Mouse (Mus musculus): ENCODE results near the gene Gch1. TPM values are rescaled to one million over a fixed set of nuclear protein-coding genes. Genes with fewer than 3 reads are reported as not detected.

Gene Gch1
- polyA plus RNA-seq, 1 experiment, result 15.5 TPM

GRCm38 (mm10) chr14:47160051-47160640 is 29.1 kb downstream of the Gch1 start:
- H3K4me3 ChIP-seq (ENCODE audit: control insufficient read depth, insufficient read depth, low read length), result no peak overlapping the region
- peaks cover 5% of the 10 kb centered on the region for H3K4me1 ChIP-seq (replicated peaks; ENCODE audit: control insufficient read depth, insufficient read depth, low read length)
- WGBS, result 99% methylated on average over 2 of the region's 2 CpGs
- peaks cover 7% of the 10 kb centered on the region; the same call in 1 of the 2 replicates for H3K36me3 ChIP-seq (ENCODE audit: control insufficient read depth, insufficient read depth, low read length)
- no peak for DNase-seq
- TF ChIP-seq CTCF (IDR thresholded peaks at IDR 0.05; ENCODE audit: borderline replicate concordance, control insufficient read depth, extremely low read depth, insufficient read depth, low read length, poor library complexity), result no peak
- H3K27me3 ChIP-seq (ENCODE audit: control insufficient read depth, insufficient read depth, low read length), result no peaks in the 10 kb centered on the region
- no peak overlapping the region for H3K27ac ChIP-seq (ENCODE audit: control insufficient read depth, insufficient read depth, low read length)

GRCm38 (mm10) chr14:47154303-47154702 is 34.9 kb downstream of the Gch1 start:
- H3K4me3 ChIP-seq (ENCODE audit: control insufficient read depth, insufficient read depth, low read length), result no peak overlapping the region
- no peaks in the 10 kb centered on the region for H3K4me1 ChIP-seq (replicated peaks; ENCODE audit: control insufficient read depth, insufficient read depth, low read length)
- peaks cover 7% of the 10 kb centered on the region; the same call in 1 of the 2 replicates for H3K36me3 ChIP-seq (ENCODE audit: control insufficient read depth, insufficient read depth, low read length)
- no peak for DNase-seq
- no peak overlapping the region for H3K27ac ChIP-seq (ENCODE audit: control insufficient read depth, insufficient read depth, low read length)
- no peaks in the 10 kb centered on the region for H3K27me3 ChIP-seq (ENCODE audit: control insufficient read depth, insufficient read depth, low read length)
- TF ChIP-seq POLR2A (IDR thresholded peaks at IDR 0.05; ENCODE audit: control insufficient read depth, extremely low read depth, insufficient read depth, low read length, poor library complexity) (no peak), CTCF (IDR thresholded peaks at IDR 0.05; ENCODE audit: borderline replicate concordance, control insufficient read depth, extremely low read depth, insufficient read depth, low read length, poor library complexity) (no peak)
- 95% methylated on average over 3 of the region's 3 CpGs for WGBS

DNA sequence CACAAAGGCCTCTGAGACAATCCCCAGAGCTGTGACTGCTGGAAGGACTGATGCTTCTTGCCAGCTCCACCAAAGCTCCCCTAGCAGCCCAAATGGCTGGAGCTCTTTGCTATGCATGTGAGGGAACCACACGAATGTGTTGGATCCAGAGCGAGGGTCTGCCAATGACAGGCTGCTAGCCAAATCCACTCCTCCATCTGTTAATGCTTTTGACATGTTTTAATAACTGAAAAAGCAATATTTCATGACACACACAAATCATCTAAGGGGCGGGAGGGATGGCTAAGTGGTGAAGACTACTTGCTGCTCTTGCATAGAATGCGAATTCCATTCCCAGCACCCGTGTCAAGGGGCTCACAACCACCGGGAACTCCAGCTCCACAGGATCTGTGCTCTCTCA is 37.9 kb downstream of the Gch1 start:
- no peaks in the 10 kb centered on the region; the same call in 1 of the 2 replicates for H3K36me3 ChIP-seq (ENCODE audit: control insufficient read depth, insufficient read depth, low read length)
- TF ChIP-seq CTCF (IDR thresholded peaks at IDR 0.05; ENCODE audit: borderline replicate concordance, control insufficient read depth, extremely low read depth, insufficient read depth, low read length, poor library complexity), result no peak
- no peak overlapping the region for H3K4me3 ChIP-seq (ENCODE audit: control insufficient read depth, insufficient read depth, low read length)
- no peak for DNase-seq
- WGBS, result 96% methylated on average over 6 of the region's 6 CpGs
- H3K27ac ChIP-seq (ENCODE audit: control insufficient read depth, insufficient read depth, low read length), result no peak overlapping the region
- no peaks in the 10 kb centered on the region for H3K4me1 ChIP-seq (replicated peaks; ENCODE audit: control insufficient read depth, insufficient read depth, low read length)
- no peaks in the 10 kb centered on the region for H3K27me3 ChIP-seq (ENCODE audit: control insufficient read depth, insufficient read depth, low read length)

- Histone ChIP-seq H3K36me3 (ENCODE audit: control insufficient read depth, insufficient read depth, low read length) (no peaks in the 10 kb centered on the region), H3K27ac (ENCODE audit: control insufficient read depth, insufficient read depth, low read length) (no peak overlapping the region), H3K4me1 (replicated peaks; ENCODE audit: control insufficient read depth, insufficient read depth, low read length) (no peaks in the 10 kb centered on the region), H3K27me3 (ENCODE audit: control insufficient read depth, insufficient read depth, low read length) (no peaks in the 10 kb centered on the region), H3K4me3 (ENCODE audit: control insufficient read depth, insufficient read depth, low read length) (no peak overlapping the region)
- 98% methylated on average over 5 of the region's 5 CpGs for WGBS
- no peak for TF ChIP-seq CTCF (IDR thresholded peaks at IDR 0.05; ENCODE audit: borderline replicate concordance, control insufficient read depth, extremely low read depth, insufficient read depth, low read length, poor library complexity)
- no peak for TF ChIP-seq POLR2A (IDR thresholded peaks at IDR 0.05; ENCODE audit: control insufficient read depth, extremely low read depth, insufficient read depth, low read length, poor library complexity)
- DNase-seq, result no peak
Measured at GRCm38 (mm10) chr14:47144326-47144725, 44.9 kb downstream of the Gch1 start.

DNA sequence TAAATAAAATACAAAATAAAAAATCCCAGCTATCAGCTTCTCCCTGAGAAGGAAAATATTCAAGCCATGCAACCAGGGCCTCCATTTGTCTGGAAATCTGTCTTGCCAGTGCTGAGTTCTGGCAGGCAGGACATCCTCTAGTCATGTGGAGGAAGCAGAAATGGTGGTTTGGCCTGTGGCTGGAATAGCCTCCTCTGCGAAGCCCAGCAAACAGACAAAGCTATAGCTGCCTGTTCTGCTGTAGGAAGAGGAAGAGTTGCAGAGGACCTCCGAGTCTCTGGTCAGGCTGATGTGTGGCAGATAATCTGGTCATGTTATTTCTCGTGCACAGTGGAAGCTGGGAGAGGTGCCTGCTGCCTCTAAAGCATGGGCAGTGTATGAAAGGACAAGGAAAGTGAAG is 50.4 kb downstream of the Gch1 start:
- 35% methylated on average over 3 of the region's 3 CpGs for WGBS

DNA sequence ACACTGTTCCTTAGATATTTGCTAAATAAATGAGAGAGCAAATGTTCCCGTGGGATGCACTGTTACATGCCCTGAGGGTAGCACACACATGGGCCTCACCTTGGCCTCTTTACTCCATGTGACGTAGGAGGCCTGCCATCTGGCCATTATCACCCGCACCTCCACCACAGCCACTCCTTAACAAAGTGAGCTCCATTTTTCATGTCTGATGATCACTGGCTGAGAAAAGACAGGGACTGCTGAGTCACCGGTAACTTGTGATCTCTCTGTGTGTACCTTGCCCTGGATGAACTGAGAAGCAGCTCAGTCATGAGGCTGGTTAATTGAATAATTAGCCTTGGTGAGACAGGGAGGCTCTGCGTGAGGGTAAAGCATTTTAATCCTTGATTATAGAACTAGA is 52.6 kb downstream of the Gch1 start:
- WGBS, result 88% methylated on average over 5 of the region's 5 CpGs
- Histone ChIP-seq H3K36me3 (ENCODE audit: control insufficient read depth, insufficient read depth, low read length) (no peaks in the 10 kb centered on the region), H3K4me3 (ENCODE audit: control insufficient read depth, insufficient read depth, low read length) (no peak overlapping the region), H3K27me3 (ENCODE audit: control insufficient read depth, insufficient read depth, low read length) (no peaks in the 10 kb centered on the region), H3K4me1 (replicated peaks; ENCODE audit: control insufficient read depth, insufficient read depth, low read length) (no peaks in the 10 kb centered on the region), H3K27ac (ENCODE audit: control insufficient read depth, insufficient read depth, low read length) (no peak overlapping the region)
- DNase-seq, result no peak
- TF ChIP-seq CTCF (IDR thresholded peaks at IDR 0.05; ENCODE audit: borderline replicate concordance, control insufficient read depth, extremely low read depth, insufficient read depth, low read length, poor library complexity), result no peak
- no peak for TF ChIP-seq POLR2A (IDR thresholded peaks at IDR 0.05; ENCODE audit: control insufficient read depth, extremely low read depth, insufficient read depth, low read length, poor library complexity)

More for the DNA sequence above, 50.4 kb downstream of the Gch1 start:
- H3K27ac ChIP-seq (ENCODE audit: control insufficient read depth, insufficient read depth, low read length), result no peak overlapping the region
- no peaks in the 10 kb centered on the region for H3K27me3 ChIP-seq (ENCODE audit: control insufficient read depth, insufficient read depth, low read length)
- H3K4me3 ChIP-seq (ENCODE audit: control insufficient read depth, insufficient read depth, low read length), result no peak overlapping the region
- H3K36me3 ChIP-seq (ENCODE audit: control insufficient read depth, insufficient read depth, low read length), result no peaks in the 10 kb centered on the region
- DNase-seq, result no peak
- TF ChIP-seq CTCF (IDR thresholded peaks at IDR 0.05; ENCODE audit: borderline replicate concordance, control insufficient read depth, extremely low read depth, insufficient read depth, low read length, poor library complexity), result no peak
- TF ChIP-seq POLR2A (IDR thresholded peaks at IDR 0.05; ENCODE audit: control insufficient read depth, extremely low read depth, insufficient read depth, low read length, poor library complexity), result no peak
- no peaks in the 10 kb centered on the region for H3K4me1 ChIP-seq (replicated peaks; ENCODE audit: control insufficient read depth, insufficient read depth, low read length)

DNA sequence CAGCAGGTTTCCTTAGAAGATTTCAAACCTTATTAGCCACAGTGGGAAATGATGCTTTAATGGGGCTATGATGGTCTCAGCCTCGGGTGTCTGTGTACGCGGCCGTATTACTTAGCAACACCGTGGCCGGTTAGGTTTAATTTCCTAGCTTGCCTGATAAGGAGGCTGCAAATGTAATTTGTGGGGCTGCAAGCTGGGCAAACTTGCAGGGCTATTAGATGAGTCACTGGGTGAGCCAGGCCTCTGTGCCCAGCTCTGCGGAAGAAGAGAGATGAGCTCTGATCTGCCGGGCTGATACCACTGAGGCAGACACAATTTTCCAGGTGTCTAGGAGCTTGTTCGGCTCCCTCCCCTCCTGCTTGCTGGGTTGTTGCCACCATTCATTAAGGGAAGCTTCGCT is 55.3 kb downstream of the Gch1 start:
- Histone ChIP-seq H3K4me3 (ENCODE audit: control insufficient read depth, insufficient read depth, low read length) (no peak overlapping the region), H3K4me1 (replicated peaks; ENCODE audit: control insufficient read depth, insufficient read depth, low read length) (no peaks in the 10 kb centered on the region), H3K36me3 (ENCODE audit: control insufficient read depth, insufficient read depth, low read length) (no peaks in the 10 kb centered on the region), H3K27me3 (ENCODE audit: control insufficient read depth, insufficient read depth, low read length) (no peaks in the 10 kb centered on the region), H3K27ac (ENCODE audit: control insufficient read depth, insufficient read depth, low read length) (no peak overlapping the region)
- WGBS, result 92% methylated on average over 10 of the region's 10 CpGs
- DNase-seq, result no peak
- TF ChIP-seq CTCF (IDR thresholded peaks at IDR 0.05; ENCODE audit: borderline replicate concordance, control insufficient read depth, extremely low read depth, insufficient read depth, low read length, poor library complexity), result no peak
- no peak for TF ChIP-seq POLR2A (IDR thresholded peaks at IDR 0.05; ENCODE audit: control insufficient read depth, extremely low read depth, insufficient read depth, low read length, poor library complexity)

Measured in thymus, adult 2 months (tissue).